Mouse (Mus musculus): Measurements from ENCODE around the gene Tmem222. TPM values are rescaled to one million over a fixed set of nuclear protein-coding genes. Genes with fewer than 3 reads are reported as not detected.

The Tmem222 gene
- polyA plus RNA-seq, 1 experiment from 2014 or later = 57.1 TPM

DNA sequence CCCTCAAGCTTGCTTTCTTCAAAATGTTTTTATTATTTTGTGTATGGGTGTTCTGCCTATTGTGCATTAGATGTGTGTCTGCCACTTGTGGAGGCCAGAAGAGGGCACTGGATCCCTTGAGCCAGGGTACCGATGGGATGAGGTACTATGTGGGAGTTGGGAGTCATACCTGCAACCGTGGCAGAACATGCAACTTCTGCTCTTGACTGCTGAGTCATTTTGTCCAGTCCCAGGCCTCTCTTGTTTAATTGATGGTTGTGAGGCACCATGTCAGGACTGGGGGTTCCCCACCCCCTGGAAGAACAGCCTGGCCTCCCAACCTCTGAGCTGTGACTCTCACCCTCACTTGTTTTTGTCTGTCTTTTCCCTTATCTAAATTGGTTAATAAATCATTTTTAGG is 13.0 kb downstream of the Tmem222 start:
- no peak overlapping the region for H3K4me3 ChIP-seq

DNA sequence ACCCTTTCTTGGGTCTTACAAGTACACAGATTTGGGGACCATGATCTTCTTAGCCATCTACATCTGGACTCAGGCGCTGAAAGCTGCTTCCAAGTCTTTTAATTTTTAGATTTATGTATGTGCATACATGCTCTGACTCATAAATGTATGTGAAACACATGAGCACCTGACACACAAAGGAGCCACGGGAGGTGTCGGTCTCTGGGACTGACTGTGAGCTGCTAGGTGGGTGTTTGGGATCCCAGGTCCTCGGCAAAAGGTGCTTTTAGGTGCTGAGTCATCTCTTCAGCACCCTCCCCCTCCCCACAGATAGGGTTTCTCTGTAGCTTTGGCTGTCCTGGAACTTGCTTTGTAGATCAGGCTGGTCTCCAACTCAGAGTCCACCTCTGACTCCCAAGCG is 13.8 kb downstream of the Tmem222 start:
- peaks cover 54% of the 10 kb centered on the region for H3K36me3 ChIP-seq
- H3K4me2 ChIP-seq = no peak overlapping the region
- 86% methylated on average over 5 of the region's 5 CpGs for WGBS
- no peaks in the 10 kb centered on the region for H3K9me3 ChIP-seq
- H3K4me3 ChIP-seq = no peak overlapping the region
- H3K4me1 ChIP-seq = no peaks in the 10 kb centered on the region
- peaks cover 4% of the 10 kb centered on the region; the same call in 1 of the 2 replicates for H3K27me3 ChIP-seq (replicated peaks)
- no peak overlapping the region for H3K9ac ChIP-seq
- no peak for ATAC-seq (ENCODE audit: extremely low read depth, insufficient number of reproducible peaks, low FRiP score, low TSS enrichment)
- no peak overlapping the region for H3K27ac ChIP-seq (replicated peaks)

More for the DNA sequence above, 13.0 kb downstream of the Tmem222 start:
- Histone ChIP-seq H3K4me2 (no peak overlapping the region), H3K4me1 (no peaks in the 10 kb centered on the region), H3K36me3 (peaks cover 62% of the 10 kb centered on the region), H3K9ac (no peak overlapping the region), H3K27ac (replicated peaks) (no peak overlapping the region), H3K9me3 (no peaks in the 10 kb centered on the region), H3K27me3 (replicated peaks) (0 out of 2 replicates have a peak, but pooled peaks cover 4% of the 10 kb centered on the region)
- no peak for ATAC-seq (ENCODE audit: extremely low read depth, insufficient number of reproducible peaks, low FRiP score, low TSS enrichment)
- 94% methylated on average over 2 of the region's 2 CpGs for WGBS

DNA sequence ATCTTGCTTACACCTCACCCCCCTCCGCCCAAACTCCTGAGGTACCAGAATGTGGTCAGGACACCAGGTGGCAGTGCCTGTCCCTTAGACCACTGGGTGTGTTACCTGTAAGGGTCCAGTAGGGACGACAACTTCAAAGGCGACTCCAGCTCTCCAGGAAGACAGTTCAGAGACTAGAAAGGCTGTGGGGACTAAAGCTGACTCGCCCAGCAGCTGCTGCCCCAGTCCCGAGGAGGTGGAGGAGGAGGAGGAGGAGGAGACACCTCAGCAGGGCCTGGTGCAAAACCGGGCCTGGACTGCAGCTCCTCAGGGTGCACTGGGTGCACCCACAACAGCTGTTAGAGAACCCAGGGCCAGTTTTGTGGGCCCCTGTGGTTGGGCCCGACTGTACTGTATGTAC is 14.7 kb downstream of the Tmem222 start, which contains the start of gene Sytl1:
Gene Sytl1, minus strand, starts transcription at position 232 of the 400 bp plus-strand sequence.
- Histone ChIP-seq H3K27me3 (replicated peaks) (peaks cover 7% of the 10 kb centered on the region), H3K9me3 (no peaks in the 10 kb centered on the region), H3K4me3 (no peak within 1 kb of the TSS), H3K9ac (no peak within 1 kb of the TSS), H3K36me3 (peaks cover 46% of the 10 kb centered on the region), H3K27ac (replicated peaks) (no peak within 1 kb of the TSS), H3K4me2 (no peak within 1 kb of the TSS), H3K4me1 (no peaks in the 10 kb centered on the region)
- WGBS = 38% methylated on average over 7 of the region's 7 CpGs
- no peak for ATAC-seq (ENCODE audit: extremely low read depth, insufficient number of reproducible peaks, low FRiP score, low TSS enrichment)

DNA sequence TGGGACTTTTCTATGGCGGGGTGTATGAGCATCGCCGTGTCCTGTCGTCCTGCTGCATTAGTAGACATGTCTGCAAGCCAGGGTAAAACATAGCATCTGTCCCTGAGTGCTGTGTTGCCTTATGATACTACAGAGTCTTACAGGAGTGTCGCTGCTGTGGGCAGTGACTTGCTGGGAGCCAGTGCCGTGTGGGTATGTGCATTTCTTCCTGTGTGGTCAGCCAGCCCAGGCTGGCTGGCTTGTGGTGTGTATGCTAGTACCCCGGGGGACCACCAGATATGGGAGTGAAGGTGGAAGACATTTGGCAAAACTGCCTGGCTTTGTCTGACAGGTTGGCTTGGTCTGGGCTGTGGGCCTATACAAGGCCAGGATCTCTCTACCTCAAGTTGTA is 15.2 kb downstream of the Tmem222 start:
- H3K36me3 ChIP-seq = peaks cover 41% of the 10 kb centered on the region
- H3K9ac ChIP-seq = no peak overlapping the region
- H3K4me1 ChIP-seq = no peaks in the 10 kb centered on the region
- no peak overlapping the region for H3K27ac ChIP-seq (replicated peaks)
- 62% methylated on average over 7 of the region's 7 CpGs for WGBS
- ATAC-seq (ENCODE audit: extremely low read depth, insufficient number of reproducible peaks, low FRiP score, low TSS enrichment) = no peak
- H3K4me3 ChIP-seq = no peak overlapping the region
- no peaks in the 10 kb centered on the region for H3K9me3 ChIP-seq
- peaks cover 12% of the 10 kb centered on the region for H3K27me3 ChIP-seq (replicated peaks)
- H3K4me2 ChIP-seq = no peak overlapping the region

DNA sequence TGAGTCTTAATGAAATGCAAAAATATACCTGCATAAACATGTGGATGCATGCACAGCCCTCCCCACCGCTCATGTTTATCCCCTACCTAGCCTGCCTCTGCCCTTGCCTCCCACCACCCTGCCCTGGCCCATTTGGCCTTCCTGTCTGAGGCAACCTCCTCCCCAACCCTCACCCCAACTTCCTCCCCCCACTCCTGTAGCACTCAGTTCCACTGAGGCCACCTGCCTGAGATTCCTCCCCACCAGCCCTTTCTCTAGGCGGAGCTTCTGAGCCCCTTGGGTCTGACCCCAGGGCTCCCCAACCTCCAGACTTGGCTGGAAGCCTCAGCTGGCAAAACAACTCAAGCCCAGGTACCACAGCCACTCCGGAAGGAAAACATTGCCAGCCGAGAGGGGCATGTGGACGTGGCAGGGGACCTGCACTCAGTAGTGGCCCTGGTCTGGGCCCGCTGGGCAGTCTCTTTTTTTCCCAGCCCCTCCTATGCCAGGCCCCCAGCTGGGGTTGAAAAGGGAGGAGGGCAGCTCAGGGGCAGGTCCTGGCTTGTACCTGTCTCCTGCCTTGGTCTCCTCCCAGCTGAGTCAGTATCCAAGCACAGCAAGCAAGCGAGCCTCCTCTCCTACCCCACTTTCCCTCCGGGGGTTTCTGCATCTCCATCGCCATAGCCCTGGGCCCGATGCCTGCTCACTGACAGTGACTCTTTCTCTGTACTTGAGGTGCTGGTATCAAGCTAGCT is 15.8 kb downstream of the Tmem222 start:
- H3K4me3 ChIP-seq = no peak overlapping the region
- H3K9ac ChIP-seq = no peak overlapping the region
- H3K4me1 ChIP-seq = no peaks in the 10 kb centered on the region
- H3K36me3 ChIP-seq = peaks cover 35% of the 10 kb centered on the region
- no peak overlapping the region for H3K4me2 ChIP-seq
- no peaks in the 10 kb centered on the region for H3K9me3 ChIP-seq
- 49% methylated on average over 10 of the region's 10 CpGs for WGBS
- ATAC-seq (ENCODE audit: extremely low read depth, insufficient number of reproducible peaks, low FRiP score, low TSS enrichment) = no peak
- H3K27ac ChIP-seq (replicated peaks) = no peak overlapping the region
- peaks cover 18% of the 10 kb centered on the region for H3K27me3 ChIP-seq (replicated peaks)

DNA sequence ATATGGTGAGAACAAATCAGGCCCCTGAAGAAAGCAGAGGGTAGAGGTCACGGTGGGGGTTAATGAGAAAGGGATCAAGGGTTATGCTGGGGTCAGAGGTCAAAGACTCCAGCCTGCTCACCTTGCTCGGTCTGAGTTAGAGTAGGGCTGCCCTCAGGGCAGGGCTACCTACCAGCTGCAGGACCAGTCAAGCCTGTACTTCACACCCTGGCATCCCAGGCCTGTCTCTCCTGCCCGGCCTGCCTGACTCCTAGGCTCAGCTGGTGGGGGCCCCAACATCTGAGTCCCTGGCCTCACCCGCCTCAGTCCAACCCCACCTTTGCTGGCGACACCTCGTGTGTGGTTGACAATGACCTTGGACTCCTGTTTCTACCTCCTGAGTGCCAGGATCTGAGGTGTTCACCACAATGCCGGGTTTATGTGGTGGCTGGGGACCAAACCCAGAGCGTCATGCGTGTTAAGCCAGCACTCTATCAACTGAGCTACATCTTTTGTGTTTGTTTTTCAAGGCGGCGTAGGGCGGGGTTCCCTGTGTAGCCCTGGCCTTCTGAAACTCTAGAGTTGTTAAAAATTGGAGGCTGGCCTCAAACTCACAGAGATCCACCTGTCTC is 19.7 kb downstream of the Tmem222 start:
- 78% methylated on average over 12 of the region's 12 CpGs for WGBS
- Histone ChIP-seq H3K27ac (replicated peaks) (no peak overlapping the region), H3K9me3 (no peaks in the 10 kb centered on the region), H3K9ac (no peak overlapping the region), H3K4me2 (no peak overlapping the region), H3K36me3 (no peaks in the 10 kb centered on the region), H3K4me3 (no peak overlapping the region), H3K27me3 (replicated peaks) (peaks cover 56% of the 10 kb centered on the region), H3K4me1 (no peaks in the 10 kb centered on the region)
- no peak for ATAC-seq (ENCODE audit: extremely low read depth, insufficient number of reproducible peaks, low FRiP score, low TSS enrichment)

DNA sequence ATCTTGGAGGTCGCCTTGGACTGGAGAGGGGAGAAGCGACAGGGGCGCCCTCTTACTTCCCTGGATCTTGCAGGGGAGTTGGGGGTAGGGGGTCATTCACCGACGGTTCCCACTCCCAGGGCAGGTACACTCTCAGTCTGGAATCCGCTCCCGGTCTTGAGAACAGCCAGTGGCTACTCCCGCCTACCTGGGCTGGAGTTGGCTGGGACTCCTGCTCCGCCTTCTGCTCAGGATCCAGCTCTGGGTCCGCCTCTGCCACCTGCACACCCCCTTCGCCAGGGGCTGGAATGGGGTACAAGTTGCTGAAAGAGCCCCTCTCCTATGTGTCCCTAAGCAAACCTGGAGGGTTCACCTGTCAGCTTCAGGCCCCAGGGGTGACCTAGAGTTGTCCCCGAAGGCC is 20.4 kb downstream of the Tmem222 start:
- no peak for ATAC-seq (ENCODE audit: extremely low read depth, insufficient number of reproducible peaks, low FRiP score, low TSS enrichment)
- Histone ChIP-seq H3K4me3 (0 out of 2 replicates have a peak overlapping the region, but pooled peaks have one; percentile 1), H3K9me3 (no peaks in the 10 kb centered on the region), H3K9ac (peak overlapping the region; percentile 14; the same call in 1 of the 2 replicates), H3K27ac (replicated peaks) (no peak overlapping the region), H3K27me3 (replicated peaks) (peaks cover 63% of the 10 kb centered on the region), H3K36me3 (no peaks in the 10 kb centered on the region), H3K4me1 (no peaks in the 10 kb centered on the region), H3K4me2 (peak overlapping the region; percentile 31)
- WGBS = 35% methylated on average over 12 of the region's 12 CpGs

DNA sequence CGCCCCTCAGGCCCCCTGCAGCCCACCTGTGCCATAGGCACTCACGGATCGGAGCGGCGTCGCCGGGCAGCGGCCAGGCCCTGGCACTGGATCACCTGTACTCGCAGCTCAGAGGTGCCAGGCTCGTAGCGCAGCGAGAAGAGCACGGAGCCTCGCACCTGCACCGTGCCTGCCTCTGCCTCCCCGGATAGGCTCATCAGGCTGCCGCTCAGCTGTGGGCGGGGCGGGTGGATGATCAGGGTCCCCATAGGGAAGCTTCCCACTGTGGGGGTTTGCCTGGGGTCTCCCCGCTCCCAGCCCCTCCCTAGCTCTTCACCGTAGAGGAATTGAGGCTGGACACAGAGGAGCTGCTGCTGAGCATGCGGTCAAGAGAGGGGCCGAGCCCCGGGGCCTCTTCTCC is 20.8 kb downstream of the Tmem222 start:
- Histone ChIP-seq H3K4me2 (peak overlapping the region; percentile 31), H3K4me1 (no peaks in the 10 kb centered on the region), H3K27ac (replicated peaks) (no peak overlapping the region), H3K27me3 (replicated peaks) (peaks cover 67% of the 10 kb centered on the region), H3K4me3 (0 out of 2 replicates have a peak overlapping the region, but pooled peaks have one; percentile 1), H3K9me3 (no peaks in the 10 kb centered on the region), H3K36me3 (no peaks in the 10 kb centered on the region), H3K9ac (peak overlapping the region; percentile 14; the same call in 1 of the 2 replicates)
- 15% methylated on average over 24 of the region's 24 CpGs for WGBS
- ATAC-seq (ENCODE audit: extremely low read depth, insufficient number of reproducible peaks, low FRiP score, low TSS enrichment) = no peak

DNA sequence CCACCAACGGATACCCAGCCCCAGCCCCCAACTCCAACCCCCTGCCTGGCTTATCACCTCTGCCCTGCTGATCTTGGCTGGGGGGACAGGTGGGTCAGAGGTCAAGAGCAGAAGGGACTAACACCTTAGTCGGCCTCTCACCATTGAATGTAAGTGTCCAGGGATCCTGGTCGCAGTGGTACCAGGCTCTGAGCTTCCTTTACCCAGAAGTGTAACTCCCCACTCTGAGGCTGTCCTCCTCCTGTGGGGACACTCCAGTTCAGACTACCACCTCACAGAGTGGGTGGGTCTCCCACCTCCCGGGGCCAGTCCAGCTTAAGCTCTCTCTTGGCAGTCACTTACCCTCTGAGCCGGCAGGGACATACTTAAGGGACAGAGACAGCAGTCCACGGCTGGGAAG is 22.2 kb downstream of the Tmem222 start:
- no peak for ATAC-seq (ENCODE audit: extremely low read depth, insufficient number of reproducible peaks, low FRiP score, low TSS enrichment)
- Histone ChIP-seq H3K4me1 (peaks cover 12% of the 10 kb centered on the region), H3K4me3 (no peak overlapping the region), H3K9me3 (no peaks in the 10 kb centered on the region), H3K27ac (replicated peaks) (no peak overlapping the region), H3K9ac (no peak overlapping the region), H3K36me3 (no peaks in the 10 kb centered on the region), H3K27me3 (replicated peaks) (peaks cover 78% of the 10 kb centered on the region), H3K4me2 (no peak overlapping the region)
- WGBS = 40% methylated on average over 6 of the region's 6 CpGs

DNA sequence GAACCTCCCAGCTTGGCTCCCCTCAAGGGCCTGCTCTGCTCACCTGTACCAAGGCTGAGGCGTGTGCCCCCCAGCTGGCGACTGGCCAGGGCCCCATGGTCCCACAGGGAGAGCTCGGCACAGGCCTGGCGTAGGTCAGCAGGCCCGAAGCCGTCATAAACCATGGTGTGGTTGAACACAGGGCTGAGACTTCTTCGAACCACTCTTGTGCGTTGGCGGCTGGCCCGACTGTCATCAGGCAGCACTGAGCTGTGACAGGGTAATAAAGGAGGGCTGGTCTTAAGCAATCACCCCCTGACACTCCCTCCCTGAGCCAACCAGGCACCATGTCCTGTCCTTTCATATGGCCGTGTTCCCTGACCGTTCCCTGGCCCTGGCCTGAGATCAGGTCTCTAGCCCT is 24.2 kb downstream of the Tmem222 start:
- 71% methylated on average over 12 of the region's 12 CpGs for WGBS
- Histone ChIP-seq H3K36me3 (no peaks in the 10 kb centered on the region), H3K4me3 (no peak overlapping the region), H3K4me1 (peaks cover 13% of the 10 kb centered on the region), H3K27me3 (replicated peaks) (peaks cover 97% of the 10 kb centered on the region), H3K4me2 (no peak overlapping the region), H3K9me3 (no peaks in the 10 kb centered on the region), H3K27ac (replicated peaks) (no peak overlapping the region), H3K9ac (no peak overlapping the region)
- ATAC-seq (ENCODE audit: extremely low read depth, insufficient number of reproducible peaks, low FRiP score, low TSS enrichment) = no peak

DNA sequence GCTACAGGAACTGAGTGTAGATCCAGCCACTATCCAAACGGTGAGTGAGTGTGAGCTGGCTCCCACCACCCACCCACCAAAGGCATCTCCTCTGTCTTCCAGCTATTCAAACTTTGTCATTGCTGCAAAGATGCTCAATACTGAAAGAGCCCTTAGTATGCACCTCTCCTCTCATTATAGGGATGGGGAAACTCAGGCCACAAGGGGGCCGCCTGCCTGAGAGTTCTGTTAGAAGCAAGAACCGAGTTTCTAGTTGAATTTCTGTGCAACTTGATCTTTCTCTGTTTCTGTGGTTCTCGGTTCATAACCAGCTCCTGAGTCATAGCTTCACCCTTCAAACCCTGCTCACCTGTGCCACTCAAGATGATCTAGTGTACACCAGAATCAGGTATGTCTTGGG is 25.5 kb downstream of the Tmem222 start:
- no peak for ATAC-seq (ENCODE audit: extremely low read depth, insufficient number of reproducible peaks, low FRiP score, low TSS enrichment)
- Histone ChIP-seq H3K9me3 (no peaks in the 10 kb centered on the region), H3K9ac (no peak overlapping the region), H3K4me3 (no peak overlapping the region), H3K4me1 (peaks cover 17% of the 10 kb centered on the region), H3K27me3 (replicated peaks) (peaks cover 99% of the 10 kb centered on the region), H3K27ac (replicated peaks) (no peak overlapping the region), H3K36me3 (no peaks in the 10 kb centered on the region), H3K4me2 (no peak overlapping the region)
- WGBS = 44% methylated on average over 4 of the region's 4 CpGs

All from heart, embryonic 13.5 days (tissue).